Mouse (Mus musculus) adrenal gland, adult 10 weeks (tissue): ENCODE data around the gene Fbxw18. TPM values are rescaled to one million over a fixed set of nuclear protein-coding genes. Genes with fewer than 3 reads are reported as not detected.

Experiments
- polyA plus RNA-seq: library from polyadenylated mRNA; stranded (reverse); fragments of 350-450 nt; fragmentation: Illumina TruSeq; extraction: RNeasy Lipid Tissue Mini Kit (QIAGEN cat#74804); gene quantifications from one replicate; pipeline ENCODE4 v1.2.3, GENCODE M21; 2014; ENCODE audit warnings: low read depth, low replicate concordance

Gene Fbxw18
- not detected for polyA plus RNA-seq

DNA sequence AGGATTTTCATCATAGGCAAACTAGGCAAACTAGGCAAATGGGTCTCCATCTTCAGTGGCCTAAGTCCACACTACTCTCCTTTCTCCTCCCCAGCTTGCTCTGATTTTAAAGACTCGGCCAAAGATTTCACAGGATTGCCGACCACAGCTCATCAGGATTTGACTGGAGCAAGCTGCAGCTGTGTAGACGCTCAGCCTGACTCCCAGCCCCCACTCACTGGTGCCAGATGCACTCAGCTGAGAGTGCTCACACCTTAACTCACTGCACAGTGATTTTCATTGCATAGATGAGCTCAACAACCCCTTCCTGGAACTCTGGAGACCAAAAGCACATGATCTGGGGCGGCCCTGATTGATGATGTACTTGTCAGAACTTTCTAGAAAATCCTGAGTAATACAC is at the start of gene Fbxw18:
Fbxw18 (minus strand) TSS at position 101 of the 400 bp plus-strand sequence.

DNA sequence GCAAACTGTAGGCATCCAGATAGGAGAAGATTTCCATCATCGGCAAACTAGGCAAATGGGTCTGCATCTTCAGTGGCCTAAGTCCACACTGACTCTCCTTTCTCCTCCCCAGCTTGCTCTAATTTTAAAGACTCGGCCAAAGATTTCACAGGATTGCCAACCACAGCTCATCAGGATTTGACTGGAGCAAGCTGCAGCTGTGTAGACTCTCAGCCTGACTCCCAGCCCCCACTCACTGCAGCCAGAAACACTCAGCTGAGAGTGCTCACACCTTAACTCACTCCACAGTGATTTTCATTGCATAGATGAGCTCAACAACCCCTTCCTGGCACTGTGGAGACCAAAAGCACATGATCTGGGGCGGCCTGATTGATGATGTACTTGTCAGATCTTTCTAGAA is 43.5 kb upstream of the Fbxw18 start, which contains the start of gene Fbxw26:
Fbxw26 (minus strand) TSS at position 101 of the 400 bp plus-strand sequence.

DNA sequence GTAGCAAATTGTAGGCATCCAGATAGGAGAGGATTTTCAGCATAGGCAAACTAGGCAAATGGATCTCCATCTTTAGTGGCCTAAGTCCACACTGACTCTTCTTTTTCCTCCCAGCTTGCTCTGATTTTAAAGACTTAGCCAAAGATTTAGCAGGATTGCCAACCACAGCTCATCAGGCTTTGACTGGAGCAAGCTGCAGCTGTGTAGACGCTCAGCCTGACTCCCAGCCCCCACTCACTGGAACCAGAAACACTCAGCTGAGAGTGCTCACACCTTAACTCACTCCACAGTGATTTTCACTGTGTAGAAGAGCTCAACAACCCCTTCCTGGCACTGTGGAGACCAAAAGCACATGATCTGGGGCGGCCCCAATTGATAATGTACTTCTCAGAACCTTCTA is 37.9 kb downstream of the Fbxw18 start, which contains the start of gene Fbxw25:
Fbxw25 (minus strand) TSS at position 101 of the 400 bp plus-strand sequence.

Other genes with a start within 250 kb of the Fbxw18 start
- not detected for gene Fbxw19, start 206.8 kb downstream of the Fbxw18 start, polyA plus RNA-seq
- gene Fbxw15, start 134.4 kb downstream of the Fbxw18 start, polyA plus RNA-seq, result not detected
- not detected for gene Fbxw24, start 76.6 kb downstream of the Fbxw18 start, polyA plus RNA-seq
- not detected for gene Fbxw25, start 38.0 kb downstream of the Fbxw18 start, polyA plus RNA-seq
- not detected for gene Fbxw26, start 43.4 kb upstream of the Fbxw18 start, polyA plus RNA-seq
- gene Fbxw27, start 88.0 kb upstream of the Fbxw18 start, polyA plus RNA-seq, result not detected
- gene Spink8, start 109.6 kb upstream of the Fbxw18 start, polyA plus RNA-seq, result 2.3 TPM
- 4.8 TPM for gene Nme6, start 130.0 kb upstream of the Fbxw18 start, polyA plus RNA-seq
- gene Camp, start 146.9 kb upstream of the Fbxw18 start, polyA plus RNA-seq, result not detected
- 13.1 TPM for gene Cdc25a, start 172.9 kb upstream of the Fbxw18 start, polyA plus RNA-seq
- 37.0 TPM for gene Map4, start 228.8 kb upstream of the Fbxw18 start, polyA plus RNA-seq